Mouse (Mus musculus): ENCODE results near the gene Gm47955.
"Not testable (repeated sequence)": the region's sequence is repeated elsewhere in the genome, so short reads cannot be mapped to it uniquely, and the experiment has no call there.

The Gm47955 gene

DNA sequence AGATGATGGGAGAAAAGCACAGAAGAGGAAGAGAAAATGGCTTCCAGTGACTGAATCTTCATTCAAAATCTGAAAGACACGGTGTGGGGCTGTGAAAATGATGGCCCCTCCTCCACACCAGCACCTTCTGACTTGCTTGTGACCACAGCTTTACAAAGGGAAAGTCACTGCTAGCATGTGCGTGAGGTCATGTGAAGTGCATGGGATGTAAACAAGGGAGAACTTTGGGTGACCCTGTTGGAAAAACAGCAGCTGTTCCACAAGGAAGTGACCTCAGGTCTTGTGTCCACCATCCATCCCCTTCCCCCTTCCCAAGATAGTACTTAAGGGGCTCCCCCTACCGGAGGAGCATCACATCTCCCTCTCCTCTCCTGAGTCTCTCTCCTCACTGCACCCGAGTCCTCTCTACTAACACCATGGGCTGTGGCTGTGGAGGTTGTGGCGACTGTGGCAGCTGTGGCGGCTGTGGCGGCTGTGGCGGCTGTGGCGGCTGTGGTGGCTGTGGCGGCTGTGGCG, at the start of gene Gm47955:
Gene Gm47955 (plus strand): TSS at position 417 of the 516 bp plus-strand sequence.
- ATAC-seq (ENCODE audit: low TSS enrichment), result no peak

DNA sequence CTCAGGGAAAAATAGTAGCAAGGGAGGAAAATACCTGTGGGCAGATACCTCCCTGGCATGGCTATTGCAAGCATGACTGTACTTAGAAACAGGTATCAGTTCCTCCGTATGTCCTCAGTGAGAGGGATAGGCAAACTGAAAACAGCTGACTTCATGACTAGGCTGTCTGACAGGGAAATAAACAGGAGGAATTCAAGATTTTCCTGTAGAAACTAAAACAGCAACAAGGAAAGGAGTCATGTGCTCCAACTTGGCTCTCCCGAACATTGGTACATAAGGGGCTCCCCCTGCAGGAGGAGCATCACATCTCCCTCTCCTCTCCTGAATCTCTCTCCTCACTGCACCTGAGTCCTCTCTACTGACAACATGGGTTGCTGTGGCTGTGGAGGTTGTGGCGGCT, 47.1 kb upstream of the Gm47955 start, which contains the start of gene A030005L19Rik:
Gene A030005L19Rik (plus strand): TSS at position 301 of the 400 bp plus-strand sequence.
- no peak for ATAC-seq (ENCODE audit: low TSS enrichment)

DNA sequence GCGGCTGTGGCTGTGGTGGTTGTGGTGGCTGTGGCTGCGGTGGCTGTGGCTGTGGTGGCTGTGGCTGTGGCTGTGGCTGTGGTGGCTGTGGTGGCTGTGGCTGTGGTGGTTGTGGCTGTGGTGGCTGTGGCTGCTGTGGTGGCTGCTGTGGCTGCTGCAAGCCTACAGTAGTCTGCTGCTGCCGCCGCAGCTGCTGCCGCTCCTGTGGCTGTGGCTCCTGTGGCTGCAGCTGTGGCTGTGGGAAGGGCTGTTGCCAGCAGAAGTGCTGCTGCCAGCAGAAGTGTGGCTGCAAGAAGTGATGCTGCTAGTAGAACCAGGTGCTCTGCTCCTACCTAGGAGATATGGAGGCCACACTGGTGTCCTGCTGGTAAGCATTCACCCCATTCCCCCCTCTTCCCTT, 46.7 kb upstream of the Gm47955 start:
- not testable (repeated sequence) for ATAC-seq (ENCODE audit: low TSS enrichment)

GRCm38 (mm10) chr1:82924650-82925049, 35.4 kb upstream of the Gm47955 start, which contains the start of gene A030014E15Rik:
TSS of gene A030014E15Rik (plus strand) at chr1:82924917.
- no peak for ATAC-seq (ENCODE audit: low TSS enrichment)

GRCm38 (mm10) chr1:82930558-82930957, 29.5 kb upstream of the Gm47955 start:
- ATAC-seq (ENCODE audit: low TSS enrichment), result not testable (repeated sequence)

DNA sequence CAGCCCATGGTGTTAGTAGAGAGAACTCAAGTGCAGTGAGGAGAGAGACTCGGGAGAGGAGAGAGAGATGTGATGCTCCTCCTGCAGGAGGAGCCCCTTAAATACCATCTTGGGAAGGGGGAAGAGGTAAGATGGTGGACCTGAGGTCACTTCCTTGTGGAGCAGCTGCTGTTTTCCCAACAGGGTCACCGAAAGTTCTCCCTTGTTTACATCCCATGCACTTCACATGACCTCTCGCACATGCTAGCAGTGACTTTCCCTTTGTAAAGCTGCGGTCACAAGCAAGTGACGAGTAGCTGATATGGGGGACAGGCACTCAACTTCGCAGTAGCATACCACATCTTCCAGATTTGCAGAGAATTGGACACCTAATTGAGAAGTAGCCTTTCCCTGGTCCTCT, 28.8 kb upstream of the Gm47955 start, which contains the start of gene Gm6217:
Gene Gm6217 (minus strand): TSS at position 74 of the 400 bp plus-strand sequence.
- not testable (repeated sequence) for ATAC-seq (ENCODE audit: low TSS enrichment)

GRCm38 (mm10) chr1:82938666-82939065, 21.4 kb upstream of the Gm47955 start:
- ATAC-seq (ENCODE audit: low TSS enrichment), result no peak

- not testable (repeated sequence) for ATAC-seq (ENCODE audit: low TSS enrichment)
These were observed 17.6 kb upstream of the Gm47955 start for GRCm38 (mm10) chr1:82942505-82942904.

- ATAC-seq (ENCODE audit: low TSS enrichment), result not testable (repeated sequence)
These were observed 16.8 kb upstream of the Gm47955 start, which contains the start of gene A030003K21Rik for GRCm38 (mm10) chr1:82943295-82943694. TSS of gene A030003K21Rik (minus strand) at chr1:82943388.

- ATAC-seq (ENCODE audit: low TSS enrichment), result not testable (repeated sequence)
These were observed 14.1 kb upstream of the Gm47955 start for GRCm38 (mm10) chr1:82946029-82946428.

GRCm38 (mm10) chr1:82948601-82949000, 11.5 kb upstream of the Gm47955 start:
- no peak for ATAC-seq (ENCODE audit: low TSS enrichment)

- not testable (repeated sequence) for ATAC-seq (ENCODE audit: low TSS enrichment)
These were observed 4.2 kb upstream of the Gm47955 start, which contains the start of gene Gm7544 for GRCm38 (mm10) chr1:82955913-82956312. TSS of gene Gm7544 (minus strand) at chr1:82956013.

DNA sequence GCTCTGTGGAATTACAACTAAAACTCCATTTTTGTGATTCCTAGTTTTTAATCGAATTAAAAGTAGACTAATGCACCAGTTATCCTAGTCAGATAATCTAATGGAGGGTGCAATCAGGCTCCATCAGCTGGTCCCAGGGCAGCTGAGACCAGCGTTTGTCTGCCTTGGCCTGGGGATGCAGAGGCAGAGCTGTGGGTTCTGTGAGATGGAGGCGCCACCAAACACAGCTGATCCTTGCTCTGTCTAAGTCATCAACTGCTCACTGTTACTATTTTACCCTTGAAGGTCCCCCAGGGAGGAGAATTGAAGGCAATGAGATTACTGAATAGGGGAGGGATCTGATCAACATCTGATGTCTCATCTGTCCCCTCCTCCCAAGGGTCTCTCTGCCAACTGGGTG, 6.3 kb downstream of the Gm47955 start:
- no peak for ATAC-seq (ENCODE audit: low TSS enrichment)

- no peak for ATAC-seq (ENCODE audit: low TSS enrichment)
These were observed 12.0 kb downstream of the Gm47955 start for GRCm38 (mm10) chr1:82972046-82972445.

- no peak for ATAC-seq (ENCODE audit: low TSS enrichment)
These were observed 13.2 kb downstream of the Gm47955 start for GRCm38 (mm10) chr1:82973244-82973643.

- ATAC-seq (ENCODE audit: low TSS enrichment), result no peak
These were observed 13.8 kb downstream of the Gm47955 start for GRCm38 (mm10) chr1:82973901-82974300.

- ATAC-seq (ENCODE audit: low TSS enrichment), result no peak
These were observed 14.3 kb downstream of the Gm47955 start for GRCm38 (mm10) chr1:82974342-82974741.

- no peak for ATAC-seq (ENCODE audit: low TSS enrichment)
These were observed 15.7 kb downstream of the Gm47955 start for GRCm38 (mm10) chr1:82975750-82976149.

DNA sequence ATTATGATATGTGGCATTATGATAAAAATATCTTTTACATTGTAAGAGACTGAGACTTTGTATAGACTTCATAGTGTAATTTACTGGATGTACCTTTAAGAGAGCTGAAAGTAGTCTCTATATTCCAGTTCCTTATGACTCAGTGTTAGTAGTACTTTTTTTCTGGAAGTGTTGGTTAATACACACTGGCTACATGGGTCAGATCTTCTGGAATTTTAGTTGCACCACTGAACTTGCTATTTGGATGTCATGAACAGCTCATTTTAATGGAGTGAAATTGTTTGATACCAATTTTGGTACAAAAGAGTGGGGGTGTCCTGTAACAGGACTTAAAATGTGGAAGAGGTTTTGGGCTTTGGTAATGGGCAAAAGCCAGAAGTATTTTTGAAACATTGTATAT, 17.8 kb downstream of the Gm47955 start:
- no peak for ATAC-seq (ENCODE audit: low TSS enrichment)

GRCm38 (mm10) chr1:82986738-82987137, 26.7 kb downstream of the Gm47955 start:
- peak; percentile 51; the same call in 1 of the 2 replicates for ATAC-seq (ENCODE audit: low TSS enrichment)

DNA sequence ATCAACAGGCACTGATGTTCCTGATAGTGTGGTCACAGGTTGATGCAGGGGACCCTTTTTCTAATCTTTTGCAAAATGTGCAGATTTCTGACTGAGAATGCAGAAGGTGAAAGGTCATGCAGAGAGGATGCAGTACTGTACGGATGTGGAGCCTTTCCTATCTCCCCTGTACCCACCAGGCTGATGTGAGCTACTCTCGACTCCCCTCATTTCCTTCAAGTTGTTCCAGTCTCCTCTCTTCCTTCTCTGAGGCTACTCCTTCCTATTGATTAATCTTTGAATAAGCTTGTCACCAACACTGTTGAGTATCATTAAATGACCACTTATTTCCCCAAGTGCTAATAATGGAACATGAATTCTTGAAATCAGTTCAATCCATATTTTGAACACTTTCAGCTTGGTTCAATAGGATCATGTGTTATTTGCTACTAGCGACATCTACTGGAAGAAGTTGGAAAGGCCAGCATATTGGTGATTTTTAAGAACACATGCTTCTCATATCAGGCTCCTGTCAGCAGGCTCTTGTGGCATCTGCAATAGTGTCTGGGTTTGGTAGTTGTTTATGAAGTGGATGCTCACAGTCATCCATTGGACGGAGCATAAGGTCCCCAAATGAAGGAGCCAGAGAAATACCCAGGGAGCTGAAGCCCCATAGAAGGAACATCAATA, 27.6 kb downstream of the Gm47955 start:
- peak; percentile 94 for ATAC-seq (ENCODE audit: low TSS enrichment)

- ATAC-seq (ENCODE audit: low TSS enrichment), result no peak
These were observed 31.0 kb downstream of the Gm47955 start for GRCm38 (mm10) chr1:82991062-82991461.

DNA sequence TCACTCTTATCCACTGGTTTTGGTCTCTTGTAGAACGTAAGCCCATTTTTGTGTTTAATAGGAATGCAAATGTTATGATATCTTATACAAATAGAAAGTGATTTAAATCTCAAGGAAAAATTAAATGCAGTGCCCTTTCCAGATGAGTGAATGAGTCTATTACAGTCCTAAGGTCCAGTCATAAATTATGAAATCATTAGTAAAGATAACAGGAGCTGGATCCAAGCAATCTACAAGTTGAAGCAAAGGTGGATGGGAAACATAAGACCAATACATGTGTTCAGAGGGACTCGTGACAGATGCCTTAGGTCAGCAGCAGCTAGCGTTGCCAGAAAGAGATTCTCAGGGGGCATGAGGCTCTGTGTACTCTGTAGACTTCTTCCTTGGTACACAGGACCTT, 31.5 kb downstream of the Gm47955 start:
- ATAC-seq (ENCODE audit: low TSS enrichment), result no peak

Measured in frontal cortex, adult (tissue).